Mouse (Mus musculus): ENCODE data around the gene H2-Eb2.

Gene H2-Eb2

GRCm38 (mm10) chr17:34325436-34325835, at the start of gene H2-Eb2:
Gene H2-Eb2 (plus strand): TSS chr17:34325665.
- no peak for DNase-seq (ENCODE audit: low spot score in 2 of 2)

DNA sequence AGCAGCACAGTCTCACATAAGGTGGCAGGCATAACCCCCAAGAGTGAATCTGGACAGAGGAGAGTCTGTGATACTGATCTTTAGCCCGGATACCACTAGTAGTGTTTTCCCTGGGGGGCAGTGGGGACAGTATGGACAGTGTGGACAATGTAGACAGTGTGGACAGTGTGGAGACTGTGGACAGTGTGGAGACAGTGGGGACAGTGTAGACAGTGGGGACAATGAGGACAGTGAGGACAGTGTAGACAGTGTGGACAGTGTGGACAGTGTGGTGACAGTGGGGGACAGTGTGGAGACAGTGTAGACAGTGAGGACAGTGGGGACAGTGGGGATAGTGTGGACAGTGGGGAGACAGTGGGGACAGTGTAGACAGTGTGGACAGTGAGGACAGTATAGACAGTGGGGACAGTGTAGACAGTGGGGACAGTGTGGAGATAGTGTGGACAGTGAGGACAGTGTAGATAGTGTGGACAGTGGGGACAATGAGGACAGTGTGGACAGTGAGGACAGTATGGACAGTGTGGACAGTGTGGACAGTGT, 44.9 kb upstream of the H2-Eb2 start:
- DNase-seq (ENCODE audit: low spot score in 2 of 2): no peak

GRCm38 (mm10) chr17:34281836-34282235, 43.6 kb upstream of the H2-Eb2 start:
- no peak for DNase-seq (ENCODE audit: low spot score in 2 of 2)

DNA sequence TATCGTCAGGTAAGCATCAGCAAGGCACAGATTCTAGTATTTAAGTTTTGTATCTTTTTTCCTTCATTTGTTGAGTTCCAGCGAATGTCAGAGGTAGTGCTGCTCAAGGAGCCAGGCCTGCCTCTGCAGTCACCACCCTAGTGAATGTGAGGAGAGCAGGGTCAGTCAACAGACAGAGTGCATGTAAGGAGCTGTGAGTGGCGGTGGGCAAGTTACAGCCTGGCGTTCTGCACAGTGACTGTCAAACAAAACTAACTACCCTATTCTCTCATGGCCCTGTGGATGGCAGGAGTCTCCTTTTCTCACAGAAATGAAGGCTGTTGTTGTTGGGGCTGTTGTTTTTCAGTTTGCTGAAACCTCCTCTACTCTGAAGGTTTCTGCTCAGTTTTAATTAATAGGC, 40.1 kb upstream of the H2-Eb2 start:
- no peak for DNase-seq (ENCODE audit: low spot score in 2 of 2)

DNA sequence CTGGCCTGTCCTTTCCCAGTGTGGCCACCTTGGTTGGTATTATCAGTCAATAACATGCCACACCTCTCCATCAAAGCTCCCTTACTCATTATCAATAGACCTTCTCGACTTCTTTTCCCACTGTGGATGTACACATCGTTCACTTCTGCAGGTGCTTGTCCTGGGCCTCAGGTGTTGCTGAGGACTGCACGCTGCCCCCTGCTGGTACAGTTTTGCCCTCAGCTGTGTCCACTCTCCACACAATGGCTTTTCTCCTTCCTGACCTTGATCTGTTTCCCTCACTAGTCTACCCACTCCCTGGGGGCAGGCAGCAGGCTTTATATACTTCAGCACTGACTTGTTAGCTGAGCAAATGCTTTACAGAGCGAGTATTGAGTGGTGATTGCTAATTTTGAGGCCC, 39.6 kb upstream of the H2-Eb2 start:
- no peak for DNase-seq (ENCODE audit: low spot score in 2 of 2)

- DNase-seq (ENCODE audit: low spot score in 2 of 2): no peak
These were observed 39.0 kb upstream of the H2-Eb2 start for GRCm38 (mm10) chr17:34286501-34286900.

GRCm38 (mm10) chr17:34286999-34287398, 38.5 kb upstream of the H2-Eb2 start:
- no peak for DNase-seq (ENCODE audit: low spot score in 2 of 2)

DNA sequence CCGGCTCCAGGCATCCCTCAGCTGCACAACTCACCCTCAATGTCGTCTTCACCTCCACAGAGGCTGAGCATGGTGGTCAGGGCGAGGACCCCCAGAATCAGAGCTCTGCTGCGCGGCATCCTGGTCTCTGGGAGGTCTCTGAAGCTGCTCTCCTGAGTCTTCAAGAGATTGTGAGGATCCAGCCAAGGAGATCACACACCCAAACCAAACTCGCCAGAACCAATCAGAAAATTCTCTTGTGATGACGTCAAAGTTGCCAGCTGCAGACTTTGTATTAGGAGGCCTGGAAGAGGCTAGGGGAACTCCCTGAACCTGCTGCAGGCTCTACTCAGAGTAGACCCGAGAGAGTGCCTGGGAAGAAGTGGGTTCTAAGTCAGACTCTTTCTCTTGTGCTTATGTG, 37.8 kb upstream of the H2-Eb2 start, which contains the start of gene H2-Aa:
Gene H2-Aa, minus strand, starts transcription at position 176 of the 400 bp plus-strand sequence.
- peak; percentile 85 to 94 for DNase-seq (ENCODE audit: low spot score in 2 of 2)

DNA sequence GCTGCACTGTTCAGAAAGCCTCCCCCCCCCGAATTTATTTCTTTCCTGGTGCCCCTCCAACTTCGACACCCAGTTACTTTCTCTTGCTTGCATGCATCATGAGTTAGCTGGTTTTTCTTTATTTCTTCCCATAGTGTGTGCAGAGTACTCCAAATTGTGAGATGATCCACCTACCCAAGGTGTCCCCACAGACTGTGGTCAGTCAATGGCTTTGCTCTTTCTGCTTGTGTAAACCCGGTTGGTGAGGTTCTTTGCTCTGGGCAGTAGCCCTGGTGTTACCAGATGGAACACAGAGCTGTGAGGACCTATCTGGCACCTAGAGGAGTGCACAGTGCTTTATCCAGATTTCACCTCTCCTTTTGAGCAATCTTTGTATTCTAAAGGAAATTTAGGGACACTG, 37.3 kb upstream of the H2-Eb2 start:
- no peak for DNase-seq (ENCODE audit: low spot score in 2 of 2)

- DNase-seq (ENCODE audit: low spot score in 2 of 2): peak; percentile 83 to 90
These were observed 33.9 kb upstream of the H2-Eb2 start for GRCm38 (mm10) chr17:34291609-34292008.

DNA sequence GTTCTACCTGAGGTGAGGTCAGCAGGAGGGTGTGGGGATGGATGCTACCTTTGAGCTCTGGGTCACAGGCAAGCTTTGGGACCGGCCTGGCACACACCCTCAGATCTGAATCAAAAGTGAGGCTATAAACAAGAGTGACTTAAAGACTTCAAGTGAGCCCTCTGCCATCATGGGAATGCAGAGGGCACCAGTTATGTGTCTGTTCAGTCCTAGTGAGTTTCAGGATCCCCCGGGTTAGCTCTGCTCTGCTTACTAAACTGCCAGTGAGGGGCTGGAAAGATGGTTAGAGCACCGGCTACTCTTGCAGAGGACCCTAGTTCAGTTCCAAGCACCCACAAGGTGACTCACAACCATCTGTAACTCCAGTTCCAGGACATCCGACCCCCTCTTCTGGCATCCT, 32.9 kb upstream of the H2-Eb2 start:
- no peak for DNase-seq (ENCODE audit: low spot score in 2 of 2)

DNA sequence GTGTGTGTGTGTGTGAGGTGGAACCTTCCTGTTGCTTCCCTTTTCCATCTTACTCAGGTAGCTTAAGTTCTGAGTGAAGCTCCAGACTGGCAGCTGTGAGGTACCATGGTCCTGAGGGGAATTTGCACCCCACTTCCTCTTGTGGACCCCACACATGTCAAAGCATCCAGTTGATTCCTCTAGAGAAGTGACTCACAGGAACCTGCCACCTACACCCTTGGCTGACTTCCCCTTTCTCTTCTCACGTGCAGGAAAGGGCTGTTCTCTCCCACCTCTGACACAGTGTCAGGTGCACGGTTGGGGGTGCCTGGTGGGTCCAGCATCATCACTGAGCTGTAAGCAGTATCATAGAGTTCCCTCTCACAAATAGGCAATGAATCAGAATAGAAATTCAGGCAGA, 31.9 kb upstream of the H2-Eb2 start:
- no peak for DNase-seq (ENCODE audit: low spot score in 2 of 2)

- no peak for DNase-seq (ENCODE audit: low spot score in 2 of 2)
These were observed 31.2 kb upstream of the H2-Eb2 start for GRCm38 (mm10) chr17:34294249-34294648.

DNA sequence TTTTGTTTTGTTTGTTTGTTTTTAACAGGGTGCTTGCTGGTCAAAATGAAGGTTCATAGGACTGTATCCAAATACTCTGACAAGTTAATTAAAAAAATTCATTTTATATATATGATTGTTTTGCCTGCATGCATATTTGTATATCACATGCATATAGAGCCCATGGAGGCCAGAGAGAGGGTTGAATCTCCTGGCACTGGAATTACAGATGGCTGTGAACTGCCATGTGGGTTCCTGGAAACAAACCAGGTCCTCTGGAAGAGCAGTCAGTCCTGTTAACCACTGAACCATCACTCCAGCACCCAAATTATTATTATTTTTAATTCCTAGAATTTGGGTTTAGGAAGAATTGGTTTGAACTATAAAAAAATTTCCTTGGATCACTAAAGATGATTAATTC, 30.2 kb upstream of the H2-Eb2 start:
- DNase-seq (ENCODE audit: low spot score in 2 of 2): no peak

DNA sequence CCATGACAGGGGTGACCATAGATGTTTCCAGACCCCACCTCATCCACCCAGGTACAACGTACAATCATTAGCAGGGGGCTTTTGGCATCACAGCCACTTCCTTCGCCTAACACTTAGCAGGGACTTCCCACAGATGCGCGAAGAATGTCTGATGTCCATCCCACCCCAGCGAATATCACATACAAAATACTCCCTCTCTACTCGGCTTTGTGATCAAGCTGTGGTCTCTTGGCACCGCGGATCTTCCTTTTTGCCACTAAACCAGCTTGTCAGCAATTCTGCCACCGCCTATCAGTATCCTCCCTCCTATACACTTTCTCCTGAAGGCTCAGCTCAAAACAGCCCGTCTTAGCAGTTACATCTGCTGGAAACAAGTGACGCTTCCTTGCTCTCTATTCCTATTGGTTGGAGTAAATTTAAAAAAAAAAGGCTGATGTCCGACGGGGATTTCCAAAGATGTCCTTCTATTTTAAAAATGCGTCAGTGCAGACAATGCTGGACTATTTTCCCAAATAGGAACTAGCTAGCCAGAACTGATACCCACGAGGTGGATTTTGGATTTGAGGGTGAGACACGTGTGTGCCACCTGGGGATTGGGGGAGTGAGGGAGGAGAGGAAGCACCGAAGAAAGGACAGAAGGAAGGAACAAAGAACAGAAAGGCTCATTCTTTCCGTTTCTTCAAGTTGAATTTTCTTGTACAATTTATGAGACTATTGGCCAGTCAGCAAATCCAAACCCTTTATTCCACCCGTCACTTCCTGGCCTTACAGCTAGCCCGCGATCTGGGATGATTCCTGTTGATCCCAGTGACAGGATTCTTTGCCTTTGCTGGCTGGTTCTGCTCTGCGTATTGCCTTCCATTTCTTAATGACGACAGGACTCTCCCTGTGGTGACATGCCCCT, 29.3 kb upstream of the H2-Eb2 start:
- DNase-seq (ENCODE audit: low spot score in 2 of 2): peak; percentile 33 to 46

- DNase-seq (ENCODE audit: low spot score in 2 of 2): no peak
These were observed 26.1 kb upstream of the H2-Eb2 start for GRCm38 (mm10) chr17:34299356-34299755.

DNA sequence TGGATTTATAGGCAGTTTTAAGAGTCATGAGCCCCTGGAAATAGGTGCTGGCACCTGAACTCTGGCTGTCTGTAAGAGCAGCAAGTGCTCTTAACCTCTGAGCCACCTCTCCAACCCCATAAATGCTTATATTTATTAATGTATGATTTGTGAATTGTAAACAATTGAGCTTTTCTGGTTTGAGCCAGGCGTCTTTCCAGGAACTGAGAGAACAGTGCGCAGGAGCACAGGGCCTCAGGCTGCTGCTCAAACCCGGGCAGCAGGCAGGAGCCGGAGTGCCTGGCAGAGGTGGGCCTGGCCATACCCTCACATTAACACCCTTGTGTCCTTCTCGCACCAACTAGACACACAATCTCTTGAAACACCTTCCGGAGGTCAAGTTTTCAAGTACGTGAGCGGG, 25.4 kb upstream of the H2-Eb2 start:
- DNase-seq (ENCODE audit: low spot score in 2 of 2): no peak

DNA sequence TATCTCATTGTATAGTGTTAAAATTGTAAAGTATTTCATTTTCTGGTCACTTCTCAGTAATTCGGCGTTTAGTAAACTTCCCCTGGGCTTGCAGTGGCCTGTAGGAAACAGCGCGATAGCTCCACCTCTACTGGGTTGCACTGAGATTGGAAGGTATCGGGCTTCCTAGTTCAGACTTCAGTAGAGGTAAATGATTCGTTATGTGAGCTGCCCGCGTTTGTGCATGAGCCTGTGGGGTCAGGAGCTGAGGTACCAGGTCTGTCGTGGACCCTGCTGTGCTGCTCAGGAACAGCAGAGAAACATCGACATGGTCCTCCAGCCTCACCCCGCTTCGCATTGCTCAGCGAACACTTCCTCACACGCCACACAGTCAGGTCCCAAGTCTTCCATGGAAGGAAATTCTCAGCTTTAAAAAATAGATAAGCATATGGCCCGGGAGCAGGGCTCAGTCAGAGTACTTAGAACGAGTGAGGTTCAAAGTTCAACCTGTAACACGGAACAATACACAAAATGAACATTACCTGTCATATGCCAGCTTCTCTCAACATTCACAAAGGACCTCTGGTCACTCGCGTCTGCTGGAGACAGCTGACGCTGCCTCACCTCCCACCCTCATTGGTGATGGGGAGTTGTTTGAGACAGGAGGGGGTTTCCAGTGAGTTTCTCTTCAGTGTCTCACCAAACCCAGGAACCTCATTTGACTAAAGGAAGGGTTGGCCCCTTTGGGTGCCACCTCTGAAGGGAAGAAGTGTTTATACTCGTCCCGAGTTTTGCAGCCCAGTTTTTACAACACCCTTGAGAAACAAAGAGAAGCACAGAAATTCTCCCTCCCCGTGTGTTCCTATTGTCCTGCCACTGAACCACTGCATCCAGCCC, 24.5 kb upstream of the H2-Eb2 start:
- no peak for DNase-seq (ENCODE audit: low spot score in 2 of 2)

DNA sequence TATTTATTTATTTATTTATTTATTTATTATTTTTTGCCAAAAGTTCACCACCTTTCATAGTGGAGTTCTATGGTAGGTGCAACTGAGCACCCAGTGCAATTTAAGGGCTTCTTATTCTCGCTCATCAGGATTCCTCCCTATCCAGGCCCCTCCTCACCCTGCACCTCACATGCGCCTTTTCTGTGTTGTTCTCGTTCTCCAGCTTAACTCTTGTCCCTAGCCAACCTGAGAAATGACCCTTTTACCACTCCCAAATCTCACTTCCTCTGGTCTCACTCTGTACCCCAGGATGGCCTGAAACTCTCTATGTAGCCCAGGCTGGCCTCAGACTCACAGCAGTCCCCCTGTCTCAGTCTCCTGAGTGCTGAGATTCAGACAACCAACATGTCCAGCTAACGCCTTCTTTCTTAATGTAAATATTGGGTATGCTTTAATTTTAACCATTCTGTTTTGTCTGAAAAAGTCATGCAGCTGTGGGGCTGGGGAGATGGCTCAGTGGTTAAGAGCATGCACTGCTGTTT, 23.7 kb upstream of the H2-Eb2 start:
- DNase-seq (ENCODE audit: low spot score in 2 of 2): no peak

- no peak for DNase-seq (ENCODE audit: low spot score in 2 of 2)
These were observed 21.7 kb upstream of the H2-Eb2 start for GRCm38 (mm10) chr17:34303789-34304188.

- peak; percentile 77 to 79 for DNase-seq (ENCODE audit: low spot score in 2 of 2)
These were observed 20.7 kb upstream of the H2-Eb2 start for GRCm38 (mm10) chr17:34304751-34305150.

GRCm38 (mm10) chr17:34305380-34306030, 20.0 kb upstream of the H2-Eb2 start, which contains the start of gene H2-Eb1:
Gene H2-Eb1 (plus strand): TSS chr17:34305867.
- DNase-seq (ENCODE audit: low spot score in 2 of 2): peak; percentile 93 to 94
